Mouse (Mus musculus) spleen, adult 2 months (tissue): ENCODE results near the gene Cgrrf1. TPM values are rescaled to one million over a fixed set of nuclear protein-coding genes. Genes with fewer than 3 reads are reported as not detected.

ENCODE experiments used
- DNase-seq, 2 experiments: peaks; one replicate each; pipeline versions ENCODE4 v3.0.0 to v3.0.0-alpha.2; 2012 to 2021; ENCODE audit warnings: low spot score in 2 of 2, low read depth in 1 of 2
- H3K27ac ChIP-seq: fragments of 200-500 bp; 2 replicates; pipeline ENCODE4 v1.5.1; 2012; ENCODE audit warnings: low read length, inconsistent platforms; ENCODE audit not compliant: insufficient read depth
- H3K27me3 ChIP-seq: fragments of 200-500 bp; 2 replicates; pipeline ENCODE4 v1.6.1; 2012; ENCODE audit warnings: mild to moderate bottlenecking, moderate library complexity, low read length, inconsistent platforms; ENCODE audit not compliant: control insufficient read depth, insufficient read depth
- H3K36me3 ChIP-seq: fragments of 200-500 bp; 2 replicates; pipeline ENCODE4 v1.6.1; 2012; ENCODE audit warnings: mild to moderate bottlenecking, low read length, inconsistent platforms; ENCODE audit not compliant: control insufficient read depth, insufficient read depth
- H3K4me1 ChIP-seq: fragments of 200-500 bp; 2 replicates; pipeline ENCODE4 v1.6.1; 2011; ENCODE audit warnings: inconsistent platforms; ENCODE audit not compliant: control insufficient read depth, insufficient read depth, insufficient read length
- H3K4me3 ChIP-seq: fragments of 200-500 bp; 2 replicates; pipeline ENCODE4 v1.5.1; 2011; ENCODE audit warnings: mild to moderate bottlenecking, inconsistent platforms; ENCODE audit not compliant: insufficient read depth, insufficient read length; ENCODE audit errors: extremely low read depth
- CTCF ChIP-seq: fragments of 200-500 bp; IDR thresholded peaks from 2 replicates; pipeline ENCODE4 v1.5.1; 2011; ENCODE audit warnings: mild to moderate bottlenecking, inconsistent platforms; ENCODE audit not compliant: insufficient read depth, insufficient read length, insufficient replicate concordance; ENCODE audit errors: extremely low read depth
- POLR2A ChIP-seq: fragments of 200-500 bp; IDR thresholded peaks from 2 replicates; pipeline ENCODE4 v1.6.1; 2011; ENCODE audit warnings: low read depth, low read length, inconsistent platforms
- WGBS: fragments of 180-500 bp; shearing (Covaris S2); methylation state at CpG from one replicate; pipeline ENCODE4 v1.1.7; 2018; 5-methylcytosine and 5-hydroxymethylcytosine counted together
- polyA plus RNA-seq: library from polyadenylated mRNA; depleted of rRNA; stranded (reverse); fragments of >200 nt; gene quantifications from 2 replicates; pipeline ENCODE4 v1.2.3, GENCODE M21; 2012

Cgrrf1 gene
- polyA plus RNA-seq, 1 experiment = 7.3 TPM

GRCm38 (mm10) chr14:46788505-46788901 lies 43.4 kb upstream of the Cgrrf1 start:
- Histone ChIP-seq H3K27ac (no peak overlapping the region), H3K27me3 (no peaks in the 10 kb centered on the region), H3K36me3 (no peaks in the 10 kb centered on the region), H3K4me3 (no peak overlapping the region), H3K4me1 (peaks cover 5% of the 10 kb centered on the region; the same call in 1 of the 2 replicates)
- DNase-seq = no peak
- no peak for TF ChIP-seq POLR2A
- no peak for TF ChIP-seq CTCF
- WGBS = 21% methylated on average over 8 of the region's 8 CpGs

- TF ChIP-seq POLR2A = no peak
- no peak for DNase-seq
Observed at GRCm38 (mm10) chr14:46790303-46790702, 41.6 kb upstream of the Cgrrf1 start.

GRCm38 (mm10) chr14:46790723-46791122 lies 41.2 kb upstream of the Cgrrf1 start:
- Histone ChIP-seq H3K4me1 (peaks cover 5% of the 10 kb centered on the region; the same call in 1 of the 2 replicates), H3K27me3 (no peaks in the 10 kb centered on the region), H3K36me3 (no peaks in the 10 kb centered on the region), H3K27ac (no peak overlapping the region), H3K4me3 (no peak overlapping the region)
- WGBS = 92% methylated on average over 6 of the region's 6 CpGs
- DNase-seq = no peak
- TF ChIP-seq POLR2A (no peak), CTCF (no peak)

More at GRCm38 (mm10) chr14:46790303-46790702, 41.6 kb upstream of the Cgrrf1 start:
- Histone ChIP-seq H3K4me3 (no peak overlapping the region), H3K27me3 (no peaks in the 10 kb centered on the region), H3K27ac (no peak overlapping the region), H3K36me3 (no peaks in the 10 kb centered on the region), H3K4me1 (peaks cover 5% of the 10 kb centered on the region; the same call in 1 of the 2 replicates)
- 57% methylated on average over 4 of the region's 4 CpGs for WGBS

GRCm38 (mm10) chr14:46794157-46794556 lies 37.8 kb upstream of the Cgrrf1 start:
- no peaks in the 10 kb centered on the region for H3K4me1 ChIP-seq
- no peaks in the 10 kb centered on the region for H3K27me3 ChIP-seq
- no peak overlapping the region for H3K27ac ChIP-seq
- WGBS = 88% methylated on average over 5 of the region's 5 CpGs
- DNase-seq = no peak
- 0 out of 2 replicates have a peak, but pooled peaks cover 1% of the 10 kb centered on the region for H3K36me3 ChIP-seq
- H3K4me3 ChIP-seq = no peak overlapping the region
- no peak for TF ChIP-seq POLR2A
- no peak for TF ChIP-seq CTCF

GRCm38 (mm10) chr14:46800684-46801345 lies 31.1 kb upstream of the Cgrrf1 start:
- no peak for DNase-seq
- WGBS = 76% methylated on average over 3 of the region's 3 CpGs
- Histone ChIP-seq H3K4me3 (no peak overlapping the region), H3K27me3 (no peaks in the 10 kb centered on the region), H3K27ac (no peak overlapping the region), H3K4me1 (no peaks in the 10 kb centered on the region), H3K36me3 (peaks cover 1% of the 10 kb centered on the region; the same call in 1 of the 2 replicates)
- no peak for TF ChIP-seq POLR2A

GRCm38 (mm10) chr14:46803259-46803658 lies 28.7 kb upstream of the Cgrrf1 start:
- peaks cover 1% of the 10 kb centered on the region; the same call in 1 of the 2 replicates for H3K36me3 ChIP-seq

GRCm38 (mm10) chr14:46803791-46804190 lies 28.1 kb upstream of the Cgrrf1 start:
- Histone ChIP-seq H3K27me3 (no peaks in the 10 kb centered on the region), H3K4me1 (peaks cover 2% of the 10 kb centered on the region), H3K27ac (no peak overlapping the region), H3K36me3 (peaks cover 1% of the 10 kb centered on the region; the same call in 1 of the 2 replicates), H3K4me3 (no peak overlapping the region)
- TF ChIP-seq CTCF = no peak
- TF ChIP-seq POLR2A = no peak
- no peak for DNase-seq
- WGBS = 37% methylated on average over 1 of the region's 1 CpGs

More at GRCm38 (mm10) chr14:46803259-46803658, 28.7 kb upstream of the Cgrrf1 start:
- WGBS = 86% methylated on average over 4 of the region's 4 CpGs
- no peak overlapping the region for H3K4me3 ChIP-seq
- no peak for DNase-seq
- H3K27ac ChIP-seq = no peak overlapping the region
- TF ChIP-seq POLR2A (no peak), CTCF (no peak)
- no peaks in the 10 kb centered on the region; the same call in 1 of the 2 replicates for H3K4me1 ChIP-seq
- no peaks in the 10 kb centered on the region for H3K27me3 ChIP-seq
